Mouse (Mus musculus) CH12.LX (cell line): ENCODE measurements around the gene Wfikkn1. TPM values are rescaled to one million over a fixed set of nuclear protein-coding genes. Genes with fewer than 3 reads are reported as not detected.

Experiments
- DNase-seq: peaks from one replicate; pipeline ENCODE4 v3.0.0-alpha.2; 2013; ENCODE audit errors: extremely low read depth
- H3K27ac ChIP-seq: 2 replicates; pipeline ENCODE4 v1.5.1; 2012; ENCODE audit warnings: low read depth, mild to moderate bottlenecking, control low read depth, moderate library complexity; ENCODE audit not compliant: insufficient read depth
- H3K27me3 ChIP-seq: replicated peaks from 2 replicates; pipeline ENCODE3; 2012; ENCODE audit warnings: inconsistent platforms
- H3K36me3 ChIP-seq, 2 experiments: replicated peaks in 1 of 2; 2 replicates each; pipeline versions ENCODE3 to v1.6.1; 2012; ENCODE audit warnings: inconsistent platforms in 1 of 2, low read length in 1 of 2, mild to moderate bottlenecking in 1 of 2, mixed read lengths in 1 of 2, moderate library complexity in 1 of 2; ENCODE audit not compliant: control insufficient read depth in 1 of 2, insufficient read depth in 1 of 2
- H3K4me1 ChIP-seq, 2 experiments: 2 replicates each; pipeline ENCODE4 v1.6.1; 2012; ENCODE audit warnings: inconsistent platforms in 1 of 2, moderate library complexity in 1 of 2; ENCODE audit not compliant: insufficient read depth in 2 of 2, control insufficient read depth in 1 of 2
- H3K4me2 ChIP-seq: 2 replicates; pipeline ENCODE4 v1.6.1; 2012; ENCODE audit warnings: low read depth, mild to moderate bottlenecking, control low read depth; ENCODE audit not compliant: poor library complexity, insufficient read depth, severe bottlenecking
- H3K4me3 ChIP-seq, 3 experiments: fragments of 150-350 bp in 1 of 3; sonication (generic) in 1 of 3; replicated peaks in 1 of 3; 2 replicates each; pipeline versions ENCODE3 to v1.5.1; 2011 to 2012; ENCODE audit warnings: low read depth in 2 of 3, low read length in 2 of 3, mild to moderate bottlenecking in 2 of 3, moderate library complexity in 2 of 3, control low read depth in 1 of 3, improper control_type of control experiment in 1 of 3, inconsistent platforms in 1 of 3, mixed read lengths in 1 of 3; ENCODE audit not compliant: poor library complexity in 1 of 3
- H3K79me2 ChIP-seq: replicated peaks from 2 replicates; pipeline ENCODE4 v1.6.1; 2012; ENCODE audit warnings: mild to moderate bottlenecking, moderate library complexity; ENCODE audit not compliant: control insufficient read depth, poor library complexity, insufficient read depth, severe bottlenecking; ENCODE audit errors: extremely low read depth
- H3K9ac ChIP-seq: 2 replicates; pipeline ENCODE4 v1.6.1; 2012; ENCODE audit warnings: low read depth, mild to moderate bottlenecking, control low read depth, moderate library complexity; ENCODE audit not compliant: insufficient read depth
- H3K9me3 ChIP-seq: replicated peaks from 2 replicates; pipeline ENCODE3; 2012; ENCODE audit warnings: low read length, inconsistent platforms, mixed read lengths
- CTCF ChIP-seq, 2 experiments: IDR thresholded peaks in 1 of 2; conservative IDR thresholded peaks in 1 of 2; 2 replicates each; pipeline ENCODE4 v1.5.1; 2011 to 2012; ENCODE audit warnings: low read depth in 2 of 2, low read length in 2 of 2, improper control_type of control experiment in 1 of 2, inconsistent platforms in 1 of 2, mild to moderate bottlenecking in 1 of 2, moderate library complexity in 1 of 2
- ELF1 ChIP-seq: IDR thresholded peaks from 2 replicates; pipeline ENCODE4 v1.6.1; 2014; ENCODE audit warnings: low read depth, mild to moderate bottlenecking, inconsistent platforms, low read length, improper control_type of control experiment
- GABPA ChIP-seq: IDR thresholded peaks from 2 replicates; pipeline ENCODE4 v1.6.1; 2012; ENCODE audit warnings: low read depth, low read length, improper control_type of control experiment, inconsistent platforms; ENCODE audit not compliant: insufficient replicate concordance
- HCFC1 ChIP-seq: IDR thresholded peaks from 2 replicates; pipeline ENCODE4 v1.6.1; 2012; ENCODE audit warnings: low read depth, mild to moderate bottlenecking, inconsistent platforms, low read length, improper control_type of control experiment
- KAT2A ChIP-seq: IDR thresholded peaks from 2 replicates; pipeline ENCODE4 v1.6.1; 2012; ENCODE audit warnings: low read length, improper control_type of control experiment, inconsistent platforms; ENCODE audit not compliant: insufficient replicate concordance
- MAZ ChIP-seq: IDR thresholded peaks from 2 replicates; pipeline ENCODE4 v1.6.1; 2012; ENCODE audit warnings: low read depth, mild to moderate bottlenecking, inconsistent platforms, low read length, improper control_type of control experiment, moderate library complexity
- MYC ChIP-seq: IDR thresholded peaks from 2 replicates; pipeline ENCODE4 v1.6.1; 2011; ENCODE audit warnings: low read depth, mild to moderate bottlenecking, improper control_type of control experiment, low read length
- NRF1 ChIP-seq: IDR thresholded peaks from 2 replicates; pipeline ENCODE4 v1.6.1; 2014; ENCODE audit warnings: low read depth, mild to moderate bottlenecking, inconsistent platforms, low read length, improper control_type of control experiment, moderate library complexity
- PAX5 ChIP-seq: IDR thresholded peaks from 2 replicates; pipeline ENCODE4 v1.6.1; 2012; ENCODE audit warnings: low read length, inconsistent platforms, mixed read lengths
- RAD21 ChIP-seq: IDR thresholded peaks from 2 replicates; pipeline ENCODE4 v1.6.1; 2011; ENCODE audit warnings: low read depth, mild to moderate bottlenecking, low read length, improper control_type of control experiment, moderate library complexity
- SMC3 ChIP-seq: IDR thresholded peaks from 2 replicates; pipeline ENCODE4 v1.6.1; 2011; ENCODE audit warnings: low read depth, low read length, improper control_type of control experiment
- USF1 ChIP-seq: IDR thresholded peaks from 2 replicates; pipeline ENCODE4 v1.6.1; 2014; ENCODE audit warnings: low read depth, mild to moderate bottlenecking, inconsistent platforms, low read length, improper control_type of control experiment
- ZC3H11A ChIP-seq: IDR thresholded peaks from 2 replicates; pipeline ENCODE4 v1.6.1; 2012; ENCODE audit warnings: low read depth, mild to moderate bottlenecking, inconsistent platforms, low read length, improper control_type of control experiment
- ZNF384 ChIP-seq: IDR thresholded peaks from 2 replicates; pipeline ENCODE4 v1.6.1; 2012; ENCODE audit warnings: low read depth, low read length, improper control_type of control experiment, inconsistent platforms
- dilution Hi-C: fragments of 300-500 bp; cut with MboI; formaldehyde crosslinking; loops from 2 replicates; pipeline ENCODE4 v1.14.3; 2020; ENCODE audit warnings: low sequenced_read_pairs; ENCODE audit not compliant: extremely low pct_unique_long_range_greater_than_20kb, extremely low pct_ligation_motif_present
- in situ Hi-C: fragments of 300-500 bp; cut with MboI; formaldehyde crosslinking; loops from 3 replicates; pipeline ENCODE4 v1.14.3; 2019; ENCODE audit warnings: low sequenced_read_pairs, low pct_ligation_motif_present, low pct_unique_long_range_greater_than_20kb, mixed read lengths
- polyA plus RNA-seq: library from polyadenylated mRNA; unstranded; fragments of >175 nt; gene quantifications from 2 replicates; pipeline ENCODE4 v1.2.1, GENCODE M21; 2012; ENCODE audit warnings: low read depth; ENCODE audit not compliant: insufficient read length
- total RNA-seq, 2 experiments: library from RNA; depleted of rRNA; stranded (reverse); fragments of 300-350 nt in 1 of 2; fragments of >200 nt in 1 of 2; gene quantifications; 2 replicates each; pipeline ENCODE4 v1.2.3; 2012 to 2014

The Wfikkn1 gene
- total RNA-seq (2012; rRNA removed) (0.25 and 0.34 TPM in 2 replicates), total RNA-seq (2014; rRNA removed) (0.11 TPM in 1 of 2 replicates, not detected in the other), polyA plus RNA-seq (0.48 and 0.69 TPM in 2 replicates)

GRCm38 (mm10) chr17:25880196-25880910 lies at the start of gene Wfikkn1:
TSS of gene Wfikkn1 (minus strand) at chr17:25880858.
- in situ Hi-C loops, result loop anchor here (5.0 kb wide), 3 partner anchors 37 to 212 kb away; partner anchors contain the start of genes Decr2 and Rab40c
- DNase-seq, result no peak
- no peak within 1 kb of the TSS for H3K9ac ChIP-seq
- H3K36me3 ChIP-seq, result peaks cover 60 to 87% of the 10 kb centered on the region in 2 experiments
- no peak within 1 kb of the TSS for H3K4me3 ChIP-seq
- no peaks in the 10 kb centered on the region for H3K27me3 ChIP-seq
- no peaks in the 10 kb centered on the region for H3K9me3 ChIP-seq
- H3K4me1 ChIP-seq, result peaks cover 4 to 11% of the 10 kb centered on the region in 2 experiments
- H3K79me2 ChIP-seq, result no peaks in the 10 kb centered on the region
- no peak within 1 kb of the TSS for H3K27ac ChIP-seq
- dilution Hi-C loops, result no loop called here
- H3K4me2 ChIP-seq, result no peak within 1 kb of the TSS
- TF ChIP-seq PAX5 (no peak), HCFC1 (no peak), ZC3H11A (no peak), ELF1 (no peak), MAZ (no peak), RAD21 (no peak), USF1 (no peak)

DNA sequence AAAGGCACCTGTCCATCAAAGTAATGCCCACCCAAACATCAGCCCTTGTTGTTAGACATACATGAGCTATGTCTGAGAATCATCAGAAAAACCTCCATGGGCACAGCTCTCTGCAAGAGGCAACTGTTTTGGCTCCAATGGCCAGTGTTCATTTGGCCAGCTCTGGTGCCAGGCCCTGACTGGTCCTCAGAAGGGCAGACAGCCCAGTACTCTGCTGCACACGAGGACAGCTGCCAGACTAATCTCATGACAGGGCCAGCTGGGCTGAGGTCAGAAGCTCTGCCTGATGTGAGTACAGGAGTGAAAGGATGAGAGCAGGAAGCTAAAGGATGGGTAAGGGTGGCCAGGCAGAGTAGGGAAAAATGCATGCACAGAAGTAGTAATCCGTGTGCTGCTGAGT lies 44.7 kb upstream of the Wfikkn1 start:
- Histone ChIP-seq H3K9me3 (no peaks in the 10 kb centered on the region), H3K9ac (no peak overlapping the region), H3K4me1 (peaks cover 3 to 8% of the 10 kb centered on the region in 2 experiments; a peak in 3 of 4 replicates), H3K79me2 (no peaks in the 10 kb centered on the region), H3K36me3 (peaks cover 43 to 70% of the 10 kb centered on the region in 2 experiments), H3K27ac (no peak overlapping the region), H3K4me2 (no peak overlapping the region), H3K27me3 (no peaks in the 10 kb centered on the region), H3K4me3 (no peak overlapping the region)
- in situ Hi-C loops, result no loop called here
- no peak for TF ChIP-seq GABPA
- TF ChIP-seq KAT2A, result no peak
- no peak for TF ChIP-seq SMC3
- dilution Hi-C loops, result no loop called here
- DNase-seq, result no peak

- peaks cover 20 to 53% of the 10 kb centered on the region in 2 experiments for H3K36me3 ChIP-seq
- no peak for DNase-seq
- no peak overlapping the region for H3K4me2 ChIP-seq
- no peak overlapping the region for H3K27ac ChIP-seq
- H3K9ac ChIP-seq, result no peak overlapping the region
- H3K4me1 ChIP-seq, result peaks cover 12 to 23% of the 10 kb centered on the region in 2 experiments
- no peak overlapping the region for H3K4me3 ChIP-seq
- TF ChIP-seq KAT2A (no peak), CTCF (conservative IDR thresholded peaks at IDR 0.05 in 1 of 2, IDR thresholded peaks at IDR 0.05 in 1 of 2; ENCODE audit: low read depth in 2 of 2, low read length in 2 of 2) (no peak), RAD21 (no peak), ZNF384 (no peak), MYC (no peak), NRF1 (no peak), ZC3H11A (no peak)
- H3K9me3 ChIP-seq, result no peaks in the 10 kb centered on the region
- no peaks in the 10 kb centered on the region for H3K27me3 ChIP-seq
- in situ Hi-C loops, result no loop called here
- dilution Hi-C loops, result no loop called here
- H3K79me2 ChIP-seq, result peaks cover 20% of the 10 kb centered on the region
Measured at GRCm38 (mm10) chr17:25922120-25922519, 41.5 kb upstream of the Wfikkn1 start.
